Mouse (Mus musculus) T-cell, adult 2 months (primary cell): ENCODE data around the gene Emg1.

ENCODE experiments used
- DNase-seq: peaks from one replicate; pipeline ENCODE4 v3.0.0; 2022; ENCODE audit warnings: low spot score

Gene Emg1

DNA sequence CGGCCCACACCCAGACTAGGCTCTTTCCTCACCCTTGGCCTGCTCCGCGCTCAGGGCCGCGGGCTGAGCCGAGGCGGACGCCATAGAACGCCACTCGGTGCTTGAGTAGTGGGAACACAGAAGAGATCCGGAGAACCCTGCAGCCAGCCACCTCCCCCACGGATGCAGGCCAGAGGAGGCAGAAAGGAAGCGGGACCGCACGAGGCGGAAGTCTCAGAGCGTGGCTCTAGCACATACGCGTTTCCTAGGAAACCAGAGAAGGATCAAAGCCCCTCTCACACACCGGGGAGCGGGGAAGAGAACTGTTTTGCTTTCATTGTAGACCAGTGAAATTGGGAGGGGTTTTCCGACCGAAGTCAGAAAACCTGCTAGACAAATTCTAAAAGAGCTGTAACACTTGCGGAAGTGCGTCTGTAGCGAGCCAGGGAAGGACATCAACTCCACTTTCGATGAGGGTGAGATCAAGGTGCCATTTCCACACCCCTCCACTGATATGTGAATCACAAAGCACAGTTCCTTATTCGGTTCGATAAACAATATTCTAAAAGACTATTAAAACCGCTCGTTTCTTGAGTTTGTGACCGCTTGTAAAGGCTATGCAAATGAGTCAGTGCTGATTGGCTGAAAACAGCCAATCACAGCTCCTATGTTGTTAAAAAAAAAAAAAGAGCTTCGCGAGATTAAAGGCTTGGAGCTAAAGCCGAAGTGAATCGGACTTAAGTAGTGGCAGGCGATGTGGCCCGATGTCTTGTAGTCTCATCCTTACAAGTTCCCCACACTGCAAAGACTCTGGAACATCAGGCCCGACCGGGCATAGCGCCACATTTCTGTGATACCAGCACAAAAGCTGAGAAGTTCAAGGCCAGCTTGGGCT is 29.1 kb upstream of the Emg1 start, which contains the start of gene Grcc10:
Gene Grcc10 (minus strand): TSS at position 487 of the 874 bp plus-strand sequence.
- peak; percentile 97 for DNase-seq

DNA sequence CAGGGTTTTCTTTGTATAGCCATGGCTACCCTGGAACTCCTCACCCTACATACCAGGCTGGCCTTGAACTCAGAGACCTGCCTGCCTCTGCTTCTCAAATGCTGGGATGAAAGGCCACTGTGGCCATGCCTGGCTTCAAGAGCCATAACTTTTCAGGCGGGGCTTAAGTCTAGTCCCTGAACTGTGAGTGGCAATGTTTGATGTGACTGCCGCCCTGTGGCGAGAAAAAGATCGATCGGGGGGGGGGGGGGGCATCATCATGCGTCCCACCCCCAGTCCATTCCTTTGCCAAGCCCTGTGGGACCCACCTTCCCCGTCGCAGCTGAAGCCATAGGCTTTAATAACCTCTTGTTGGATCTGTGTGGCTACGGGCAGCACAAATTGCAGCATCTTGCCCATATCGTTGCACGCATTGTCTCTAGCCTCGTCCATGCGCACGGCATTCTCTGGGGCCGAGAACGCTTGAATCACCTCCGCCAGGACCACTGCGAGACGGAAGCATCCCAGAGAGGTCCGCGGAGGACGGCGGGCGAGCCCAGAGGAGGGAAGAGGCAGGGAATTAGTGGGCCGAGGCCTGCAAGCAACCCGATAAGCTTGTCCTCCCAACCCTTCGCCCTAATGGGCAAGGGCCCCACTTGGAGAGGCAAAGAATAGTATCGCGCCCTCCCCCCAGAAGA is 28.4 kb upstream of the Emg1 start:
- DNase-seq: peak; percentile 61

DNA sequence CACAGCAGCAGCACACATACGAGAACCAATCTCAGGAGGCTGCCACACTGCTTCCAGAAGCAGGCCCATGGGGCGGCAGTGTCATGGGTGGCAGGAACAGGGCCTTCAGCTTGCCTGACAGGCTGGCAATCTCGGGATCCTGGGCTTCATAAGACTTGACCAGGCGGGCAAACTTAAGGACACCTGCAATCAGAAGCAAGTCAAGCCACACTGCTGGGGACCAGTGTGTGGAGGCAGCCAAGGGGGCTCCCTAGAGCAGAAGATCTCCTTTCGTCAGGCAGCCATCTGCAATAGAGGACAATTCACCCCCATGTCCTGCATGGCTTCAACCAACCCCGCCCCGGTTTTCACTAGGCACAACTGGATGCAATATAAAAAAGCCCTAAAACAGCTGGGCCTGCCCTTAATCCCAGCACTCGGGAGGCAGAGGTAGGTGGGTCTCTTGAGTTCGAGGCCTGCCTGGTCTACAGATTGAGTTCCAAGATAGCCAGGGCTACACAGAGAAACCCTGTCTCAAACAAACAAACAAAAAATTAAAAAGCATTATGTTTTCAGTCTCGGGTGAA is 27.3 kb upstream of the Emg1 start:
- DNase-seq: no peak

DNA sequence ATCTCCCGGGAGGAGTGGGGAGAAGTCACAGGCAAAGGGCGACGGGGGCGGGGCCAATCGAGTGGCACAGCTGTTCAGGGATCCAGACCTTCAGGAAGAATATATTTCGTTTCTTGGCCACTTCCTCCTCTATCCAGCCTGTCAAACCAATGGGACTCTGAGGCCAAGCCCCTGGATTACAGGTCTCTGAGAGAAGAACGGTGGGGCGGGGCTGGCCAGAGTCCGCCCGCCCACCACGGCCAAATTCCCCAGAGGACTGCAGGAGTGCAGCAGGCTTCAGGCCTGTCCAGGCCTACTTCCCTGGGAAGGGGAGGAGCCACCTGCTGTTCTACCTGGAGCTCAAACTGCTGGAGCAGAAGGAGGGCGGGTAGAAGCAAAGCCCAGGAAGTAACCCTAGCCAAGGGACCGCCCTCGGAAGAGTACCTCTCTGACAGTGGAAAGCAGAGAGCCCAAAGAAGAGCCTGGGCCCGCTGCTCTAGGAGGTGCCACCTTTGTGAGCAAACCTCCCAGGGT is 26.6 kb upstream of the Emg1 start, which contains the start of gene Ptpn6:
Gene Ptpn6 (minus strand): TSS at position 204 of the 513 bp plus-strand sequence.
- peak; percentile 30 for DNase-seq

DNA sequence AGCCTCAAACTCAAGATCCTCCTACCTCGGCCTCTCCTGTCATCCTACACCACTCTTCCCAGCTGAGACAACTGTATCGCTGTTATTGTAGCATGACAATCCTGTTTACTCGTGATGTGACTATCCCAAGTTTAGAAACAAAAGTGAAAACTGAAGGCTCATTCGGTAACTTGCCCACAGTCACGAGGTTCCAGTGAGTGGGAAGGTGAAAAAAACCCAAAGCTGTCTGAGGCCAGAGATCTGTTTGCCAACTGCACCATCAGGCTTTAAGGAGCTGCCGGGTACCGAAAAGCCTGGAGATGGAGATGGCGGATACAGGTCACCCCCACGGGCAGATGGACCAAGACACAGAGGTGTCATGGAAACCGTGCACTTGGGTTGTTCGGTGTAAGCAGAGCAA is 25.1 kb upstream of the Emg1 start:
- DNase-seq: no peak

DNA sequence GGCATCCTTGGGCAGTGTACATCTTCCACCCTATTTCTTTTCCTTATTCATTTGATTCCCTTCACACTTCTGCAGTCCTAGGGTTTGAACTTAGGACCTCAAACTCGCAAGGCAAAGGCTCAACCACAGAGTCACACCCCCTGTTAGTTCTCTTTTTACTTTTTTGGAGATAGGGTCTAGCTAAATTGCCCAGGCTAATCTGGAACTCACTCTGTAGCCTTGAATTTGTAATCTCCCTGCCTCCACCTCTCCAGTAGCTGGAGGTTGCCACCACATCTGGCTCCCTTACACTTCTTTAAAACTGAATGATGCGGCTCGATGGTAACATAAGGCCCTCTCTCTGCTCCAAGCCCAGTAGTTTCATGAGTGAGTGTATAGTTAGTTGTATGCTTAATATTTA is 22.4 kb upstream of the Emg1 start:
- no peak for DNase-seq

DNA sequence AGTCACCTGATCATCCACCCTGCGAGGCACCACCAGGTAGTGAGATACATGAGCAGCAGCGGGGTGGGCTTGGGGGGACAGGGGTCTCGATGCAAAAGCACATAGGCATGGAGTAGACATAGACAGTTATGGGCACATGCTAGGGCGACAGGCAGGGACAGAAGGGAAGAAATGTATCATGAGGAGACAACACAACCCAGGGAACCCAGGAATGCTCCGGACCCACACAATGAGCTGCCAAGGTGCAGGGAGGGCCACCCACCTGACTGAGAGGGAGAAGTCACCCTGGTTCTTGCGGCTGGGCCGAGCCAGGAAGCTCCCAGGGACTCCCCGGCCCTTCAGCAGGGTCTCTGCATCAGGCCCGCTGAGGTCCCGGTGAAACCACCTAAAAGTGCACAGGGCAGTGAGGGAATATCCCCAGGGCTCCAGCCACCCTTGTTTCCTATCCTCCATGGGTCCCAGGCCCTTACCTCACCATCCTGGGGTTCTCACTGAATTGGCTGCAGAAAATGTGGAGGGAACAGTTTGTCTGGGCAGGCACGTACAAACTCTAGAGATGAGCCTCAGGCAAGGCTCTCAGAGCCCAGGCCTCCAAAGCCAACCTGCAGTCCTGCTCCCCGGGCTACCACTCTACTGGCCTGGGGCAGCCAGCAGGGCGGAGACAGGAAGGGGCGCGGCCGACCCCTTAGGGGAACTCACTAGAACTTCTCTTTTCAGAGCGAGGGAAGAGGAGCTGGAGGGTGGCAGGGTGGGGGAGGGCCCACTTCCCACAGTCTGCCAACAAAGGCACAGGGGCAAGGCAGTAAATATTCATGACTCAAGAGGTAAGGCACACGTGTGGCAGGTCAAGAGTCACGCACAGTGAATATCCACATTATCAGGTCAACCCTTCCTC is 20.7 kb upstream of the Emg1 start:
- DNase-seq: peak; percentile 71

DNA sequence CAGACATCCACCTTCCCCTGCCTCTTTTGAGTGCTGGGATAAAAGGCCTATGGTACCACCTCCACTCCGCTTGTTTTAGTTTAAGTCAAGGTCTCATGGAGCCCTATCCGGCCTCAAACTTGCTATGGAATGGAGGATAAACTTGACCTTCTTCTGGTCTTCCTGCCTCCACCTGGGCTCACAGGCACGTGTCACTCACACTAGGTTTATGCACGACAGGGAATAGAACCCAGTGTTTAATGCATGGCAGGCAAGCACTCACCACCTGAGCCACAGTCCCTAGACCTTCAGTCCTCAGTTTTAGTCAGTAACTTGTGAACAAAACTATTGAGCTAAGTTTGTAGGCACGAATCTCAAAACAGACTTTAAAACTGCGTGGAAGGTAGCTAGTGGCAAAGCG is 19.1 kb upstream of the Emg1 start:
- DNase-seq: no peak

DNA sequence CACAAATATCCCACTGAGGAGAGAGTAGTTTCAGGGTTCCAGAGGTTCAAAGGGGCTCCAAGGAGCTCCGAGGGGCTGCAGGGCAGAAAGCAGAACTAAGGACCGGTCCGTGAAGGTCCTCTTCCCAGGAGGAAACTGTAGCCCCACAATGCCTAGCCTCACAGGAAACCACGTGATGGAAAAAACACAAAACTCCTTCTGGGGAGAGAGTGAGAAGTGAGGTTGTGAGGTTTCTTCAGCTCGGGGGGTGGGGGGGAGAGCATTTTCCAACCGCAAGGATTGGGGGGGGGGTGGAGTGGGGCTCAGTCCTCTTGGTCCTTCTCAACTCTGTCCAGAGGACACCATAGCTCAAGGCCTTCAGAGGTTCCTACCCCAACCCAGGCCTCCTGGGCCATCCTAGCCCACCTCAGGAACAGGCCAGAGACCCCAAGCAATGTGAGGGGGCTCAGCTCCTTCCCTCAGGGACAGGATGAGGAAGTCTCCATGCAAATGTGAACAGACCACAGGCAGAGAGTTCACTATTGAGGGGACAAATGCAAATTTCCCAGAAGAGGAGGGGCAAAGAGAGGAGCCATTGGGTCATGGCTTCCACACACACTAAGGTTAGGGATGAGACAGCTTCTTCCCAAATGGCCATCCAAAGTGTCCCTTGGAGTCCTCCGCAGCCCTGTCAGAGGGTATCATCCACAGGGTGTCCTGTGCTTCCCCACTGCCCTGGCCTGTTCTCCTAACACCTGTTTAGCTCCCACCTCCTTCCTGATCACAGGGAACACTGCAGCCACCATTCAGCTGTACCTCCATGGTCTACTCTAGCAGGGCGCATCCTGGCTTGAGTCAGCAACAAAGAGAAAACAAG is 18.1 kb upstream of the Emg1 start:
- peak; percentile 22 for DNase-seq

DNA sequence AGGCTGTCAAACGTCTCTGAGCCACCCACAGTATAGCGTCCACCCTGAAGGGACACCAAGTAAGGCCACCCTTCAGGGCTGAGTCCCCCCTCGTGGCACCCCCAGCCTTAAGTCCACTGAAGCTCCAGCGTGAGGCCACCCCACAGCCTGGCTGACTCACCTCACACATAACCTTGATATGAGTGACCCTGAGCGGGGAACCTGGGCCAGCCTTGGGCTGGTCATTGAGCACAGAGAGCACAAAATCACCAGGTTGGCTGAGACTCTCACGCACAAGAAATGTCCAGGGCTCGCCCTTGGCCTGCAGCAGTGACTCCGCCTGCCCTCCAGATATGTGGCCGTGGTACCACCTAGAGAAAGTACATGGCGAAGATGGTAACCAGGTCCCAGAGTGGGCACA is 16.6 kb upstream of the Emg1 start:
- no peak for DNase-seq

DNA sequence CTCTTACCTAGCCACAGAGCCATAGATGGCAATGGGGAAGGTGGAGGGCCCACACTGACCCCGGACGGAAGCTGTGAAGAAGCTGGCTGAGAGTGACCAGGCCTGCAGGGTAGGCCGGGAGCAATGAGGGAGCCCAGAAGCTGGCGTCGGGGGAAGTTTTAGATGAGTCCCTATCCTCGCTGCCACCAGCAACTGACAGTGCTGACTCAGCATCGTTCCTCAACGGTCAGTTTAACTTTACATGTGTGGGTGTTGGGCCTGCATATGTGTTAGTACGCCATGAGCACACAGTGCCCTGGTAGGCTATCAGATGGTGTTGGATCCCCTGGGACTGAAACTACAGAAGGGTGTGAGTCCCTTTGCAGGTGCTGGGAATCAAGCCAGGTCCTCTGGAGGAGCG is 12.5 kb upstream of the Emg1 start:
- no peak for DNase-seq

DNA sequence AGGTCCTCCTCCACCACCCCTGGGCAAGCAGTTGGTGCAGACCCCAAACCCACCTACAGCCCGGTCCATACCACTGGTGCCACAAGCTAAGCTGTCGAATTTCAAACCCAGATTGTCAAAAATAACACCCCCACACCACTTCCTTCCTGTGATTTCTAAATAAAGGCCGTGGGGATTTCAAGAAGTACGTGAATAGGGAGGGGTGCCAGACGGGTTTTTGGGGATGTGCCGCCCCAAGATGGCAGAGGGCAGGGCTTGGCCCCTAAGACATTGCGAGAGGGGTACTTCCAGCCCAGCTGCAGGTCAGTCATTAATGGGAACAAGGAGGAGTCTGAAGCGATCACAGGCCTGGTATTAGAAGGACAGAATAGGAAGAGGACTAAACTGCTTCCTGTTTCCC is 11.6 kb upstream of the Emg1 start:
- peak; percentile 56 for DNase-seq

DNA sequence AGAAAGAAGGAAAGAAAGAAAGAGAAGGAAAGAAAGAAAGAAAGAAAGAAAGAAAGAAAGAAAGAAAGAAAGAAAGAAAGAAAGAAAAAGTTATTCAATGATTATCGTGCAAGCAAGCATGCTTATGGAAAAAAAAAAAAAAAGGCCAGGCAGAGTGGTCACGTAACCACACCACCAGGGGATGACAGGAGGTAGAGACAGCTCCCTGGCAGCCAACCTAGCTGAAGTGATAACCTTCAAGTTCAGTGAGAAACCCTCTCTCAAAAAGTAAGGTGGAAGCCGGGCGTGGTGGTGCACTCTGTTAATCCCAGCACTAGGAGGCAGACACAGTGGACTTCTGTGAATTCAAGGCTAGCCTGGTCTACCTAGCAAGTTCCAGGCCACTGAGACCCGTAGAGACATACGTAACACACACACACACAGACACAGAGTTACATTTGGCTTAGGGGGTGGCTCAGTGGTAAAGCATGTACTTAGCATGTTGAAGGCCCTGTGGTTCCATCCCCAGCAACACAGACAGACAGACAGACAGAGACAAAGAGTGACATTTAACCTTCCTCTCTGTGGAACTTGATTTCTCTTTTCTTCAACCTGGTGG is 11.0 kb upstream of the Emg1 start:
- peak; percentile 19 for DNase-seq

DNA sequence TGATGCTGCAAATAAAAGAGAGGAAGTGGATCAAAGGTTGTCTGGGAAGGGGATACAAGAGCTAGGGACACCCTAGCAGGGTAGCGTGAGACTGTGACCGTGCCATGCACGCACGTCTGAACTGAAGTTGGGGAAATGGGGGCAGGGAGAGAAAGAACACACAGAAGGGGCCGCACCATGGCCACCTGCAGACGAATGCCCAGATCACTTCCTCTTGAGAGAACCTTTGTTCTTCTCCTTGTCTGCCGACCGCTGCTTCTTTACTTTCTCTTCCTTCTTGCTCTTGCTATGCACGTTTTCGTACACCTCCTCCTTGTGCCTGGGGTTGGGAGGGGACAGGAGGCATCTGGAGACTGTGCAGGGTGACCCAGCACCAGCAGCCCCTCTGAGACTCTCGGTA is 8.9 kb upstream of the Emg1 start:
- DNase-seq: peak; percentile 18

DNA sequence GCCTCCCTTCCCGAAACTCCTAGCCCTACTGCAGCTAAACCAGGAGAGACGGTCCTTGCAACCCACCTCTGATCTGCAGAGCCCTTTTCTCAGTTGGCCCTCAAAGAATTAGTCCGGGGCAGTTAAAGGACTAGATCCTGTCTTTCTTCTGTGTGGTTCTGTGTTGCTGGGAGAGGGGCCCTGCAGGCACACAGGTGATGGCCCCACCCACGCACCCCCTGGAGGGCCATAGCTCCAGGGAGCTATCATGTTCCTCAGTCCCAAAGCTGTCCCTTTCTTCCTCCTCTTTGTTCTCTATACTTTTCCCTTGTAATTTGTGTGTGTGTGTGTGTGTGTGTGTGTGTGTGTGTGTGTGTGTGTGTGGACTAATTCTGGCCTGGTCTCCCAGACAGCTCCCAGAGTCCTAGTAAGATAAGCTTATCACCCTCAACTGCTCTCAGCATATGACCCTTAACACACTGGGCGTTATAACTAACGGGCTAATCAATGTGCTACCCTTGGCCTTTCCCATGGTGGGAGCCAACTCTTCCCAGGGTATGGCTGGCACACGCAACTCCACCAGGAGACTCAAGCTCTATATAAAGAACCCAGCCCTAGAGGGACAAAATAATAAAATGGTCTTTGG is 7.5 kb upstream of the Emg1 start:
- DNase-seq: no peak

DNA sequence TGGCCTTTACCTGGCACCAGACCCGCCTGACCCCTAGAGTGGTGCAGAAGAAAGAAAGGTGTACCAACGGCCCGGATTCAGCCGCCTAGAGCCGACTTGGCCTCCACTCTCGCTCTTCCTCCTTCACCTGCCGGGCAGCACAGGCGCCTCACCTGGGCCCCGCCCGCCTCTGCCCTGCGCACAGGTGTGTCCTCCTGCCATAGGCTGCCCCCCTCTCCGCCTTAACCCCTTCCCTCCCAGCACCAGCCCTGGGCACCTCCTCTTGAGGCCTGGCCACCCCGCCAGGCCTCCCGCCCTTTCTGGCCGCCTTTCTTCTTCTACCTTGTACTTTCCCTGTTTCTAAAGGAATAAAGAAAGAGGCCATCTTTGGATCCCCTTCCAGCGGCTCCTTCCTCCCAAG is 6.7 kb upstream of the Emg1 start:
- DNase-seq: no peak

DNA sequence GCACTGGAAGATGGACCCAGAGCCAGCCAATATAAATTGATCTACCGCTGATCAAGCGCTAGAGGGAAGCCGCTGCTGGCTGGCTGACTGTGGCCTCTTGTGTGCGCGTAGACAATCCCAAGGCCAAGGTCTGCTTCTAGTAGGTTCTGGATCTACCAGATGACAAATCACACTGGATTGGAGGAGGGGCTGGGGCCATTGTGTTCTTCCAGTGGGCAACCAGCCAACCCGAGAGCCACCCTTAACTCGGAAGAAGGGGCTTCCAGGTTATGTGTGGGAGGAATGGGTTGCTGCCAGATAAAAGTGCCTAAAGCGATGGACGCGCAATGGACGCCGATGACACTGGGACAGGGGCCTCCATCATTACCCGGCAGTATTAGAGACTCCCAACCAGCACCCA is 6.0 kb upstream of the Emg1 start:
- DNase-seq: no peak

DNA sequence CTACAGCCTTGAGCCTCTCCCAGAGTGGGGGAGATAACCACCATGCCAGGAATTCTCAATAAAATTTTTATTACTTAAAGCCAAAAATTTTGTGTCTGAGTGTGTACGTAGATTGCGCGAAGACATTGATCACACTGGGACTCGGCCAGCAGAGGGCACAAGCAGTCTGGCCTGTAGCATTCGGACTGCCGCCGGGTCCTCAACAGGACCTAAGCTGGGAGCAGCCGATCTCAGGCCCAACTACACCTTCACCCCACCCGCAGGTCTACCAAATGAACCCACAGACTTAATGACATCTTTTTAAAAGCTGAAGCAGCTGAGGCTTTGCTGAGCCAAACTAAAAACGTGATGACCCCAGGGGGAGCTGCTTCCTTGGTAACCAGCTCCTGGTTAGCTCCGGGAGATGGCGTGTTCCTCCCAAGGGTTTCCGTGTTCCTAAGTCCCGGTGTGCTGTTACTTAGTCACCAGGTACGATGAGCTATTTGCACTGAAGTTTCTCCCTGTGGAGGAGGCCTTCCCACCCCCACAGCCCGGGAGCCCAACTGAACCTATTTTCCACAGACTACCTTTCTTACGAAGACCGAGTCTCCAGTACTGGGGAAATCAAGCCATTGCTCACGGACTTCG is 5.0 kb upstream of the Emg1 start:
- peak; percentile 41 for DNase-seq

DNA sequence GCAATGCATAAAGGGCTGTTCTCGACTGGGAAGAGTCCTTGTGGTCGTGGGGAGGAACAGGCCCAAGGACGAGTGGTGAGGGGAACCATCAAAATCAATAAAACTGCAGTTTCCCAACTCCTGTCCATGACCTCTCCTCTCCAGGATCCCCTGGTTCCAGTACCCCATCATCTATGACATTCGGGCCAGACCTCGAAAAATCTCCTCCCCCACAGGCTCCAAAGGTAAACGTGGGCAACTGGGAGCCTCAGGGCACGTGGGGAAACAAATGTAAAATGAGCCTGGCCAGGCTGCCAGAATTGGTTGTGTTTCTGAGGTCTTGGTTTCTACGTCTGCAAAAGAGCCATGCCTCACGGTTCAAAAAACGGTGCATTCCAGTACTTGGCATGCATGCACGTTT is 940 bp upstream of the Emg1 start:
- DNase-seq: no peak
